ENCODE assay signal across 19 mouse cellular contexts in genomic region chr2:19235193-19235592, GRCm38 (mm10). TPM values are rescaled to one million over a fixed set of nuclear protein-coding genes. Genes with fewer than 3 reads are reported as not detected.
"Had no signal": no experiment of that assay in that cellular context is flagged by ENCODE, and none has a peak within 500 bp of the region (broad histone marks: within the 10 kb centered on the region; RNA-seq: fewer than 3 reads in every experiment).

No protein-coding gene starts in this region.

- H3K9me3 ChIP-seq: midbrain, embryonic 13.5 days; midbrain, embryonic 15.5 days; neural tube, embryonic 13.5 days; neural tube, embryonic 15.5 days had no signal

- H3K36me3 ChIP-seq: midbrain, embryonic 13.5 days; midbrain, embryonic 15.5 days; neural tube, embryonic 13.5 days; neural tube, embryonic 15.5 days had no signal

- H3K27ac ChIP-seq: liver, embryonic 14.5 days; midbrain, embryonic 13.5 days; midbrain, embryonic 15.5 days; neural tube, embryonic 13.5 days; neural tube, embryonic 15.5 days had no signal

- H3K4me2 ChIP-seq: lung, embryonic 14.5 days; midbrain, embryonic 11.5 days; midbrain, embryonic 13.5 days; midbrain, embryonic 15.5 days; neural tube, embryonic 13.5 days; neural tube, embryonic 15.5 days had no signal

- H3K9ac ChIP-seq: liver, embryonic 14.5 days; lung, embryonic 14.5 days; midbrain, embryonic 13.5 days; midbrain, embryonic 15.5 days; neural tube, embryonic 13.5 days; neural tube, embryonic 15.5 days had no signal

- ATAC-seq: midbrain, embryonic 15.5 days had no signal

- H3K4me3 ChIP-seq: megakaryocyte, embryonic 14.5 days; midbrain, embryonic 13.5 days; midbrain, embryonic 15.5 days; myocyte; neural tube, embryonic 13.5 days; neural tube, embryonic 15.5 days had no signal

- DNase-seq: lung, adult 18-20 months; lung, embryonic 14.5 days; lung, postnatal 10 days; lung, postnatal 4 days; right cerebral cortex, postnatal 25 days; right cerebral cortex, postnatal 4 days; spleen, adult 18-20 months; thymus, adult 18-20 months; thymus, postnatal 14 days; thymus, postnatal 36 days had no signal

- H3K4me1 ChIP-seq: midbrain, embryonic 15.5 days; neural tube, embryonic 13.5 days; neural tube, embryonic 15.5 days had no signal

- H3K27me3 ChIP-seq: megakaryocyte, embryonic 14.5 days; midbrain, embryonic 13.5 days; midbrain, embryonic 15.5 days; neural tube, embryonic 13.5 days; neural tube, embryonic 15.5 days had no signal

RNA-seq across cellular contexts. Expression of gene Armc3, which starts 36.1 kb away (rescaled TPM):
- polyA plus RNA-seq: myocyte; small intestine, adult 2 months had no signal
